Mouse (Mus musculus): Measurements from ENCODE around the gene Clec5a.
A peak's percentile ranks its signal among the peaks of the same experiment; 100 is the strongest.
"Not testable (repeated sequence)": the region's sequence is repeated elsewhere in the genome, so short reads cannot be mapped to it uniquely, and the experiment has no call there.

Clec5a gene

GRCm38 (mm10) chr6:40585645-40586044 lies at the start of gene Clec5a:
TSS of gene Clec5a (minus strand) at chr6:40585821.
- no peak for DNase-seq (ENCODE audit: low read depth)

DNA sequence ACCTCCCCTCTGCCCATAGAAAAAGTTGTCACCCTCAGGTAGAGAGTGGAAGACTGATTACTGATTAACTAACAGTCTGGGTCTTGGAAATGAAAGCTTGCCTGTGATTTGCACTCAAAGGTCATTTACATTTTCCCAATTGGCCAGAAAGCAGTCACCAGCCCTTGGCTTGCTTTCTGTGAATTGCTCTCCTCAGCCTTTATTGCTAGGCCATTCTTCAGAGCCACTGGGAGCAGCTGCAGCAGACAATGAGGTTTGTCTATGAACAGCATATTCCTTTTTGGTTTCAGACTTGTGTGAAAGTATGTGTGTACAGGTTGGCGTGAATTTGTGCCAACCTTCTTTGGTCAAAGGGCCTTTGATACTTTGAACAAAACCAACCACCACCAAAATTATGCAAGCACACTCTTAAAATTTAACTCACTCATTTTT lies 49.0 kb upstream of the Clec5a start:
- no peak for DNase-seq (ENCODE audit: low read depth)

DNA sequence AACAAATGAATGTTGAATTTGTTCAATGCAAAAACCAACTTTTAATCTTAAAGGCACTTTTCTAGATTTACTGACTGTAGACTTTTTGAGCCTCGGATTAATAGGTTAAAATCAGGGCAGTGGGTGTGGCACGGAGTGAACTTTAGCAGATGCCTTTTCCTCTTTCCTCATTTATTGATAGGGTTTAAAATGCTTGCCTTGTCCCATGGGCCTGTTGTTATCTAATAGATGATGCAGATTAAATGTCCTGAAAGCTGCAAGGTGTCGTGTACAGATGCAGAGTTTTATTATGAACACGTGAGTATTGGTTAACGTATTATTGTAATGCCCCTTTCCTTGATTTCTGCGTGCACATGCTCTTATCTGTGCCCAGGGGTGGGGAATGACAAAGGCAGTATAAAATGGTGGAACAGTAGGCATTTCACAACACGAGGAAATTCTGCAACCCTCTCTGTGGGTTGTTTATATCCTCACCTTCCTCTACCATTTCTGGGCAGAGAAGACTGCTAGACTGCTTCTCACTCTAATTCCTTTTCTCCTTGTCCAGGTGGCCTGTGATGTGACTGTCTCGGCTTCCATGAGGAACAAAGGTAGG lies 42.9 kb upstream of the Clec5a start, which contains the start of gene Mgam:
Gene Mgam (plus strand): TSS at position 426 of the 595 bp plus-strand sequence.
- DNase-seq (ENCODE audit: low read depth): no peak

DNA sequence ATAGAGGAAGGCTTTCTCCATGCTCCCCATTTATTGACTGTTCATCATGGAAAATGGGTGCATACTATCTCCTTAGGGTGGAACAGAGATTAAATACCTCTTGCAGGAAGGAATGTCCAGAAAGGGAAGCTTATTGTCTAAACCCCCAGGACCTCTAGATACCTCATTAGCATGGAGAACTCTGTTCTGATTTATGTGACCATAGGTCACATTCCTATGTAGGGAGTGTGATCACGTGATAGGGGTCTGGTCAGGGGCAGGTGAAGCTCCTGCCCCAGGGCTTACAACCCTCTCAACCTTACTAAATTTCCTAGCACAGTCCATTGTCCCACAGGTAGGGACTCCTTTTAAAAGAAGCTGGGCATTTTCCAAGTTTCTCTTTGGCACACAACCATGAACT lies 40.5 kb upstream of the Clec5a start:
- no peak for DNase-seq (ENCODE audit: low read depth)

DNA sequence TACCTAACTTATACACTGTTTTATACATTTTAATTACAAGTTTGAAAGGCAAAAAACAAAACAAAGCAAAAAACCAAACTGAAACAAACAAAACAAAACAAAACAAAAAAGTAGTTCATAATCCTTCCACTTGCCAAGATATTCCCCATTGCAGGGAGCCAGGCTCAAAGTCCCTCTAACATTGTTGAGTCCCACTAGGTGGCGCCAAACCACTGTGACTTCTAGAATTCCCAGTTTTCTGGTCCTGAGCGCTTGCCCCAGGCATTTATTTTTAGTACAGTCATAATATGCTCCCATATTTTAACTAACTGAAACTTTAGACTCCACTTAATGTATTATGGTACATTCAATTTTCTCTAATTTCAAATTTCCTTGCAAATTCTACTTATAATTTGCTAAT lies 32.3 kb upstream of the Clec5a start:
- DNase-seq (ENCODE audit: low read depth): peak; percentile 29

- no peak for DNase-seq (ENCODE audit: low read depth)
Measured at GRCm38 (mm10) chr6:40613260-40613852, 27.7 kb upstream of the Clec5a start, which contains the start of gene Tas2r138. TSS of gene Tas2r138 (minus strand) at chr6:40613310.

- no peak for DNase-seq (ENCODE audit: low read depth)
Measured at GRCm38 (mm10) chr6:40610244-40610643, 24.6 kb upstream of the Clec5a start.

DNA sequence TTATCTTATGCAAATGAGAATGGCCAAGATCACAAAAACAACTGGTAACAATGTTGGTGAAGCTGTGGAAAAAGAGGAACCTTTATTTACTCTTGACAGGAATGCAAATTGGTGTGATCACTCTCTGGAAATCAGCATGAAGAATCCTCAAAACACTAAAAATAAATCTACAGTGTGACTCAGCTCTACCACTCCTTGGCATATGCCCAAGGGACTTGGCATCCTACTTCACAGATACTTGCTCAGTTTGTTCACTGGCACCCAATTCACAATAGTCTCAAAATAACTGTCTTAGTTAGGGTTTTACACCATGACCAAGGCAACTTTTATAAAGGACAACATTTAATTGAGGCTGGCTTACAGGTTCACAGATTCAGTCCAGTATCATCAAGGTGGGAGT lies 21.8 kb upstream of the Clec5a start:
- DNase-seq (ENCODE audit: low read depth): no peak

- not testable (repeated sequence) for DNase-seq (ENCODE audit: low read depth)
Measured at GRCm38 (mm10) chr6:40598546-40598945, 12.9 kb upstream of the Clec5a start.

GRCm38 (mm10) chr6:40594804-40595550 lies 9.4 kb upstream of the Clec5a start:
- no peak for DNase-seq (ENCODE audit: low read depth)

GRCm38 (mm10) chr6:40588346-40588745 lies 2.7 kb upstream of the Clec5a start:
- no peak for DNase-seq (ENCODE audit: low read depth)

DNA sequence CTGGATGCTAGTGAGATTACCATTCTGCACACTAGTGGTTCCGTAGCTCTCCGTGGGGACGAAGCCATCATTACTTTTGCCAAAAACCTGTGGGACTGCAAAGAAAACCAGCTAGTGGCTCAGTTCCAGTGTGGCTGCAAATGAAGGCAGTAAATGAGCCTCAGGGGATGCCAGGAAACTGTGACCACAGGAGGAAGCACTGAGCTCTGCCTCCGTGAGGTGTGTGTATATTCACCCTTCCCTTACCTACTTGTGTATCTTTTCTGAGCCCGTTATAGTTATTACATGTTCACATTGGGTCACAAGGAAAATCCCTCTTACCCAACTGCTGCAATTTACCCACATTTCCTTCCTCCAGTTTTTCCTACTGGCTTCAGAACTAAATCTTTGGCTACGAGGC lies 1.3 kb downstream of the Clec5a start:
- DNase-seq (ENCODE audit: low read depth): no peak

DNA sequence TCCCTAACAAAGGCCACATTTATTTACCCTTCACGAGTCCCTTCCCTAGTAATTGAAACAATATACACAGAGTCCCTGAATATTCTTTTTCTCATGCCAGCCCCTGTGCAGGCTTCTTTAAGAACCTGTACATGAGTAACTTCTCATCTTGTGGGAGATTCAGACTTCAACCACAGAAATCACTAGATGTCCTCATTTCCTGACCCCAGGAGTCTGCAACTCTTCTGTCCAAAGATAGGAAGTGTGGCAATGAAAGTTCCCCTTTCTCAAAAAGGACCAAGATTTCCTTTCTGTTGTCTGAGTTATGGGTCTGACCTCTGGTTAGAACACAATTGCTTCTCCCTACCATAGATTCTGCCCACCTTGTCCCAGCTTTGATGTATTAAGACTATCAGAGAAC lies 9.3 kb downstream of the Clec5a start:
- no peak for DNase-seq (ENCODE audit: low read depth)

- DNase-seq (ENCODE audit: low read depth): no peak
Measured at GRCm38 (mm10) chr6:40573618-40574017, 12.0 kb downstream of the Clec5a start.

DNA sequence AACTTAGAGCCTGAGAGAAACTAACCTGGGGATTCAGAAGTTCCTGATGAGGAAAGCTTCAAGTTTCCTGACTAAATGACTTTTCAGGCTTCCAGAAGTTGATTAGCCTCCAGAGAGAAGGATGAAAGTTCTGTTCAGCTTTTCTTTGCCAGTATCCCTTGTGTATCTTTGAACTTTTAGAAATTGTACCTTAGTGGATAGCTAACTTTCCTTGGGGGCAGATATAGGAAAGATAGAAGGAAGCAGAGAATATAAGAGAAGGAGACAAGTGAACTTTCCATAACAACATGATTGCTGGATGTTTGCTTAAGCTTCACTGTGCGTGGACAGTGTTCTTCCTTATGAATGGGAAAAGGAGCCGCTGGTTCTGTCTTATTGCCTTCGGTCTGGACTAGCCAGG lies 16.4 kb downstream of the Clec5a start, which contains the start of gene Olfr460:
Gene Olfr460 (plus strand): TSS at position 301 of the 400 bp plus-strand sequence.
- no peak for DNase-seq (ENCODE audit: low read depth)

GRCm38 (mm10) chr6:40554950-40555349 lies 30.7 kb downstream of the Clec5a start, which contains the start of gene Olfr461:
TSS of gene Olfr461 (minus strand) at chr6:40555050.
- no peak for DNase-seq (ENCODE audit: low read depth)

DNA sequence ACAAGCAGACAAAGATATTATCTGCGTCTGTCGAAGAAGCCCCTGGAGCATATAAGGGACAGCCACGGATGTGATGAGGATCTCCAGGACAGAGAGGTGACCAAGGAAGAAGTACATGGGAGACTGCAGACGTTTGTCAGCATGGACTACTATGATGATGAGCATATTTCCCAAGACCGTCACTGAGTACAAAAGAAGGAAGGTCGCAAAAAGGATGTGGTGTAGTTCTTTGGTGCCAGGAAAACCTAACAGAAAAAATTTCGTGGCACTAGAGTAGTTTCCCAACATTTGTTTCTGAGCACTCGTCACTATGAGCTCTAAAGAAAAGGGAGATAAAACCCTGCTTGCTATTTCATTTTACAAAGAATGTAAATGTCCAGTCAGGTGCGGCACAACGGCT lies 40.9 kb downstream of the Clec5a start:
- no peak for DNase-seq (ENCODE audit: low read depth)

Data from naive thymus-derived CD4-positive, alpha-beta T cell, adult 2 months (primary cell).